Mouse (Mus musculus): ENCODE results near the gene Scnn1b.

Scnn1b gene

DNA sequence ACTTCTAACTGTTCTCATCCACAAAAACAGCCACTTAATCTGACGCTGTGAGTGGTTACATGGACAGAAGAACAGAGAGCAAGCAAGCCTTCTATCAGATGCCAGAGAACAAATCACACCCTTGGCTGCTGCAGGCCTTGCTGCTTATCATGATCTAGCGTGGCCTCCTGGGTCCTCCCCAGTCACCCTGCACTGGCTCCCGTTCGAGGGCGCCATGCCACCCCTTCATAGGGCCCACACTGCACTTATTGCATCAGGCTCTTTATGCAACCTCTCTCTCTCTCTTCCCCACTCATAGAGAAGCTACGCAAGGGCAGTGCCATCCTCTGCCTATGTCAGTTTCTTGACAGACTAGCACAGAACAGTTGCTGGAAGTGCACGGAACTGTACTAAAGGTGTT is 101.3 kb downstream of the Scnn1b start:
- no peak for DNase-seq (ENCODE audit: low spot score)

Data from c-Kit-positive CD71-positive TER-119-positive erythroid progenitor cells, embryonic 14.5 days (primary cell).